Mouse (Mus musculus): ENCODE measurements around the gene Krt81. TPM values are rescaled to one million over a fixed set of nuclear protein-coding genes. Genes with fewer than 3 reads are reported as not detected.

Gene Krt81
- total and polyA plus RNA-seq, 3 experiments = not detected

GRCm38 (mm10) chr15:101410775-101411174 is 52.8 kb downstream of the Krt81 start, which contains the start of gene Krt7:
Gene Krt7, plus strand, starts transcription at chr15:101411043.
- no peaks in the 10 kb centered on the region for H3K4me1 ChIP-seq (ENCODE audit: control insufficient read depth in 1 of 2, insufficient read depth in 2 of 2, low read length in 2 of 2)
- no peak for DNase-seq (ENCODE audit: low read depth, low spot score)
- H3K36me3 ChIP-seq (ENCODE audit: control insufficient read depth in 1 of 2, insufficient read depth in 2 of 2, low read length in 2 of 2) = no peaks in the 10 kb centered on the region
- H3K79me2 ChIP-seq (ENCODE audit: control insufficient read depth, insufficient read depth, low read length, poor library complexity) = no peaks in the 10 kb centered on the region
- no peaks in the 10 kb centered on the region for H3K9me3 ChIP-seq (replicated peaks; ENCODE audit: insufficient read depth, low read length)
- no peak within 1 kb of the TSS for H3K4me3 ChIP-seq (ENCODE audit: control insufficient read depth in 1 of 2, insufficient read depth in 1 of 2, low read depth in 2 of 2, low read length in 2 of 2)
- H3K27me3 ChIP-seq (ENCODE audit: control insufficient read depth in 1 of 2, insufficient read depth in 2 of 2, low read length in 2 of 2) = no peaks in the 10 kb centered on the region
- no peak within 1 kb of the TSS for H3K9ac ChIP-seq (ENCODE audit: control insufficient read depth, low read depth, low read length, poor library complexity, severe bottlenecking)
- H3K27ac ChIP-seq (ENCODE audit: control insufficient read depth, low read depth, low read length) = no peak within 1 kb of the TSS
- TF ChIP-seq POLR2AphosphoS2 (IDR thresholded peaks at IDR 0.05; ENCODE audit: low read length) (no peak), ETS1 (IDR thresholded peaks at IDR 0.05; ENCODE audit: low read depth, low read length) (no peak), MYC (IDR thresholded peaks at IDR 0.05; ENCODE audit: low read depth, low read length) (no peak), ZC3H11A (IDR thresholded peaks at IDR 0.05; ENCODE audit: low read depth, low read length) (no peak)

Other genes starting within 250 kb of the Krt81 start
- gene Grasp, start 239.6 kb downstream of the Krt81 start, total RNA-seq (2012; rRNA removed) = 3.7 and 4.1 TPM in 2 replicates
- gene Grasp, start 239.6 kb downstream of the Krt81 start, polyA plus RNA-seq (2012; ENCODE audit: insufficient read depth in 1 of 2, insufficient read length in 2 of 2, low read depth in 1 of 2, low replicate concordance in 2 of 2, missing spikeins in 1 of 2) = 1 to 10 TPM in 1 of 2 experiments, not detected in 1; 6.3 TPM
- 1.7 and 2.0 TPM in 2 replicates for gene Nr4a1, start 209.5 kb downstream of the Krt81 start, total RNA-seq (2012; rRNA removed)
- 10 to 100 TPM in 1 of 2 experiments, not detected in 1; 12.8 TPM for gene Nr4a1, start 209.5 kb downstream of the Krt81 start, polyA plus RNA-seq (2012; ENCODE audit: insufficient read depth in 1 of 2, insufficient read length in 2 of 2, low read depth in 1 of 2, low replicate concordance in 2 of 2, missing spikeins in 1 of 2)
- gene Atg101, start 179.5 kb downstream of the Krt81 start, total RNA-seq (2012; rRNA removed) = 75.5 and 90.3 TPM in 2 replicates
- 10 to 100 TPM in 1 of 2 experiments, not detected in 1; 75.2 TPM for gene Atg101, start 179.5 kb downstream of the Krt81 start, polyA plus RNA-seq (2012; ENCODE audit: insufficient read depth in 1 of 2, insufficient read length in 2 of 2, low read depth in 1 of 2, low replicate concordance in 2 of 2, missing spikeins in 1 of 2)
- gene 6030408B16Rik, start 170.5 kb downstream of the Krt81 start, total RNA-seq (2012; rRNA removed) = 0.07 and 0.12 TPM in 2 replicates
- under 1 TPM in 1 of 2 experiments, not detected in 1; 0.18 TPM for gene 6030408B16Rik, start 170.5 kb downstream of the Krt81 start, polyA plus RNA-seq (2012; ENCODE audit: insufficient read depth in 1 of 2, insufficient read length in 2 of 2, low read depth in 1 of 2, low replicate concordance in 2 of 2, missing spikeins in 1 of 2)
- not detected in 2 replicates for gene Krt80, start 93.6 kb downstream of the Krt81 start, total RNA-seq (2012; rRNA removed)
- gene Krt80, start 93.6 kb downstream of the Krt81 start, polyA plus RNA-seq (2012; ENCODE audit: insufficient read depth in 1 of 2, insufficient read length in 2 of 2, low read depth in 1 of 2, low replicate concordance in 2 of 2, missing spikeins in 1 of 2) = not detected
- 0.04 TPM in 1 of 2 replicates, not detected in the other for gene Krt7, start 52.7 kb downstream of the Krt81 start, total RNA-seq (2012; rRNA removed)
- gene Krt7, start 52.7 kb downstream of the Krt81 start, polyA plus RNA-seq (2012; ENCODE audit: insufficient read depth in 1 of 2, insufficient read length in 2 of 2, low read depth in 1 of 2, low replicate concordance in 2 of 2, missing spikeins in 1 of 2) = under 1 TPM in 1 of 2 experiments, not detected in 1; 0.03 TPM
- gene Krt87, start 24.9 kb downstream of the Krt81 start, total RNA-seq (2012; rRNA removed) = not detected in 2 replicates
- gene Krt87, start 24.9 kb downstream of the Krt81 start, polyA plus RNA-seq (2012; ENCODE audit: insufficient read depth in 1 of 2, insufficient read length in 2 of 2, low read depth in 1 of 2, low replicate concordance in 2 of 2, missing spikeins in 1 of 2) = not detected
- gene Krt88, start 16.0 kb downstream of the Krt81 start, total RNA-seq (2012; rRNA removed) = not detected in 2 replicates
- gene Krt88, start 16.0 kb downstream of the Krt81 start, polyA plus RNA-seq (2012; ENCODE audit: insufficient read depth in 1 of 2, insufficient read length in 2 of 2, low read depth in 1 of 2, low replicate concordance in 2 of 2, missing spikeins in 1 of 2) = not detected
- not detected in 2 replicates for gene Krt86, start 9.7 kb upstream of the Krt81 start, total RNA-seq (2012; rRNA removed)
- gene Krt86, start 9.7 kb upstream of the Krt81 start, polyA plus RNA-seq (2012; ENCODE audit: insufficient read depth in 1 of 2, insufficient read length in 2 of 2, low read depth in 1 of 2, low replicate concordance in 2 of 2, missing spikeins in 1 of 2) = not detected
- not detected in 2 replicates for gene Krt83, start 27.8 kb upstream of the Krt81 start, total RNA-seq (2012; rRNA removed)
- not detected for gene Krt83, start 27.8 kb upstream of the Krt81 start, polyA plus RNA-seq (2012; ENCODE audit: insufficient read depth in 1 of 2, insufficient read length in 2 of 2, low read depth in 1 of 2, low replicate concordance in 2 of 2, missing spikeins in 1 of 2)
- not detected in 2 replicates for gene Gm49425, start 53.5 kb upstream of the Krt81 start, total RNA-seq (2012; rRNA removed)
- gene Gm49425, start 53.5 kb upstream of the Krt81 start, polyA plus RNA-seq (2012; ENCODE audit: insufficient read depth in 1 of 2, insufficient read length in 2 of 2, low read depth in 1 of 2, low replicate concordance in 2 of 2, missing spikeins in 1 of 2) = not detected
- not detected in 2 replicates for gene Krt84, start 69.1 kb upstream of the Krt81 start, total RNA-seq (2012; rRNA removed)
- gene Krt84, start 69.1 kb upstream of the Krt81 start, polyA plus RNA-seq (2012; ENCODE audit: insufficient read depth in 1 of 2, insufficient read length in 2 of 2, low read depth in 1 of 2, low replicate concordance in 2 of 2, missing spikeins in 1 of 2) = not detected
- gene Krt82, start 86.9 kb upstream of the Krt81 start, total RNA-seq (2012; rRNA removed) = not detected in 2 replicates
- gene Krt82, start 86.9 kb upstream of the Krt81 start, polyA plus RNA-seq (2012; ENCODE audit: insufficient read depth in 1 of 2, insufficient read length in 2 of 2, low read depth in 1 of 2, low replicate concordance in 2 of 2, missing spikeins in 1 of 2) = not detected
- gene Krt90, start 99.2 kb upstream of the Krt81 start, total RNA-seq (2012; rRNA removed) = not detected in 2 replicates
- gene Krt90, start 99.2 kb upstream of the Krt81 start, polyA plus RNA-seq (2012; ENCODE audit: insufficient read depth in 1 of 2, insufficient read length in 2 of 2, low read depth in 1 of 2, low replicate concordance in 2 of 2, missing spikeins in 1 of 2) = not detected
- not detected in 2 replicates for gene Krt75, start 110.2 kb upstream of the Krt81 start, total RNA-seq (2012; rRNA removed)
- not detected for gene Krt75, start 110.2 kb upstream of the Krt81 start, polyA plus RNA-seq (2012; ENCODE audit: insufficient read depth in 1 of 2, insufficient read length in 2 of 2, low read depth in 1 of 2, low replicate concordance in 2 of 2, missing spikeins in 1 of 2)
- gene Gm5414, start 164.4 kb upstream of the Krt81 start, total RNA-seq (2012; rRNA removed) = not detected in 2 replicates
- gene Gm5414, start 164.4 kb upstream of the Krt81 start, polyA plus RNA-seq (2012; ENCODE audit: insufficient read depth in 1 of 2, insufficient read length in 2 of 2, low read depth in 1 of 2, low replicate concordance in 2 of 2, missing spikeins in 1 of 2) = not detected
- not detected in 2 replicates for gene Gm5478, start 183.6 kb upstream of the Krt81 start, total RNA-seq (2012; rRNA removed)
- not detected for gene Gm5478, start 183.6 kb upstream of the Krt81 start, polyA plus RNA-seq (2012; ENCODE audit: insufficient read depth in 1 of 2, insufficient read length in 2 of 2, low read depth in 1 of 2, low replicate concordance in 2 of 2, missing spikeins in 1 of 2)
- gene Krt6b, start 216.5 kb upstream of the Krt81 start, total RNA-seq (2012; rRNA removed) = not detected in 2 replicates
- gene Krt6b, start 216.5 kb upstream of the Krt81 start, polyA plus RNA-seq (2012; ENCODE audit: insufficient read depth in 1 of 2, insufficient read length in 2 of 2, low read depth in 1 of 2, low replicate concordance in 2 of 2, missing spikeins in 1 of 2) = not detected
- not detected in 2 replicates for gene Krt6a, start 230.6 kb upstream of the Krt81 start, total RNA-seq (2012; rRNA removed)
- gene Krt6a, start 230.6 kb upstream of the Krt81 start, polyA plus RNA-seq (2012; ENCODE audit: insufficient read depth in 1 of 2, insufficient read length in 2 of 2, low read depth in 1 of 2, low replicate concordance in 2 of 2, missing spikeins in 1 of 2) = not detected
- gene Krt5, start 249.1 kb upstream of the Krt81 start, total RNA-seq (2012; rRNA removed) = not detected in 2 replicates
- not detected for gene Krt5, start 249.1 kb upstream of the Krt81 start, polyA plus RNA-seq (2012; ENCODE audit: insufficient read depth in 1 of 2, insufficient read length in 2 of 2, low read depth in 1 of 2, low replicate concordance in 2 of 2, missing spikeins in 1 of 2)

Measured in MEL (cell line).